Mouse (Mus musculus): ENCODE results near the gene Mllt6.

DNA sequence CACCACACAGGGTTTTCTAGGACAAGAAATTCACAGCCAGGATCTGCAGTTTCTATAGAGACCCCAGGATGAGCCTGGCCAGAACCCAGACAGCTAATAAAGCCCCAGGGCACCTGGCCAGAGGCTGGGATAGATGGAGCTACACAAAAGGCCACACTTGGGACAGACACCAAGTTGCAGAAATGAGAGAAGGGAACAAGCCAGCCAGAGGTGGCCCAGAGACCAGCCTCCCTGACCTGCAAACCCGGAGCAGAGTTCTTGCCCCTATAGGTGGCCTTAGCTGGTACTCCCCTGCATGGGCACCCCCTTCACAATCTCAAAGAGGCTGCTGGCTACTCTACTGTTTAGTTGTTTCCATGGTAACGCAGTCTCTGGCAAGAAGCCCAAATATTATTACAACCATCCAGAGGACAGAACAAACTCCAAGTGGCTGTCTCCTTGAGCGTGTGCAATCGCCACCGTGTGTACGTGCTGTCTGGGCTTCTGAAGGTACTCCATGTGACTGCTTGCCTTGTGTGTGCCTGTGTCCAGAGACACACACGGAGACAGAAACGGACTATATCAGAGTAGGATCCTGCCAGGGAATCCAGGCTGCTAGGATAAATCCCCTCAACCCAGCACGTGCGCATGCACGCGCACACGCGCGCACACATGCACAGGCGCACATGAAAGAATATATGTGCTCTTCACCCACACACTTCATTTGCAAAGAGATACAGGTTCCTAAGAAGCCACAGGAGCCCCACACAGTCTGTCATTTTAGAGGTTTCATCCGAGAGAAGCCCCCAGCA, 31.9 kb downstream of the Mllt6 start:
- TF ChIP-seq TCF12 (IDR thresholded peaks at IDR 0.05; ENCODE audit: low read depth, low read length) = no peak
- no peak for TF ChIP-seq MAX (IDR thresholded peaks at IDR 0.05; ENCODE audit: low read length)
